Mouse (Mus musculus) embryonic facial prominence, embryonic 12.5 days (tissue): ENCODE measurements at regions not wholly inside any gene's neighbourhood (a gene's known extent, or its start where the extent isn't known, plus 50 kb on each side); places are given as distances from the start of the nearest gene placed in this dataset.

Experiments
- ATAC-seq: fragments of 200-750 bp; cut with Nextera tagmentation; 2 replicates; pipeline ENCODE4 v1.8.0; 2017; ENCODE audit not compliant: insufficient number of reproducible peaks, insufficient read depth, low FRiP score, low TSS enrichment
- H3K27ac ChIP-seq: fragments of 300-500 bp; sonication (generic); 2 replicates; pipeline ENCODE4 v1.5.1; 2016; ENCODE audit warnings: mild to moderate bottlenecking
- H3K27me3 ChIP-seq: fragments of 300-500 bp; sonication (generic); 2 replicates; pipeline ENCODE4 v1.6.1; 2016; ENCODE audit warnings: mild to moderate bottlenecking, moderate library complexity
- H3K36me3 ChIP-seq: fragments of 300-500 bp; sonication (generic); 2 replicates; pipeline ENCODE4 v1.6.1; 2016; ENCODE audit warnings: mild to moderate bottlenecking
- H3K4me1 ChIP-seq: fragments of 300-500 bp; sonication (generic); 2 replicates; pipeline ENCODE4 v1.6.1; 2016
- H3K4me2 ChIP-seq: fragments of 300-500 bp; sonication (generic); replicated peaks from 2 replicates; pipeline ENCODE4 v1.6.1; 2016; ENCODE audit warnings: mild to moderate bottlenecking, moderate library complexity
- H3K4me3 ChIP-seq: fragments of 300-500 bp; sonication (generic); 2 replicates; pipeline ENCODE4 v1.5.1; 2016; ENCODE audit warnings: mild to moderate bottlenecking
- H3K9ac ChIP-seq: fragments of 300-500 bp; sonication (generic); 2 replicates; pipeline ENCODE4 v1.6.1; 2016; ENCODE audit warnings: mild to moderate bottlenecking, moderate library complexity
- H3K9me3 ChIP-seq: fragments of 300-500 bp; sonication (generic); 2 replicates; pipeline ENCODE4 v1.6.1; 2016; ENCODE audit warnings: mild to moderate bottlenecking, moderate library complexity
- WGBS: fragments of 180-500 bp; shearing (Covaris S2); methylation state at CpG from one replicate; pipeline ENCODE4 v1.1.7; 2016; 5-methylcytosine and 5-hydroxymethylcytosine counted together

DNA sequence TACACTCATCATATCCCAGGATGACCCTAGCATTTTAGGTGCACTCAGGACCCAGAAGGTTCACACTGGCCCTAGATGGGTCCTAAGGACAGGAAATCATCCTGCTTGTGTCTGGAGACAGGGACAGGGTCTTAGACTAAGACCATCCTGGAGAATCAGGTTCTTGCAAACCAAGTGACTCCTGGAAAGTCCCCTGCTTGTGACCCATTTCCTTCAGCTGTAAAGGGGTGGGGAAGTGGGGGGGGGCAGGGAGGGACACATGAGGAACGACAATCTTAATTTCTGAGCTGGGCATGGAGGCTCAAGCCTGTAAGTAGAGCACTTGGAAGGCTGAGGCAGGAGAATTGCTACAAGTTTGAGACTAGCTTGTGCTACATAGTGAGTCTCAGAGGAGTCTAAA lies 88.2 kb upstream of the Haao start:
- Histone ChIP-seq H3K4me2 (no peak overlapping the region), H3K4me1 (peaks cover 33% of the 10 kb centered on the region), H3K9ac (no peak overlapping the region), H3K4me3 (no peak overlapping the region), H3K27me3 (no peaks in the 10 kb centered on the region), H3K27ac (no peak overlapping the region), H3K36me3 (no peaks in the 10 kb centered on the region), H3K9me3 (no peaks in the 10 kb centered on the region)
- ATAC-seq = no peak
- WGBS = 95% methylated on average over 1 of the region's 1 CpGs

DNA sequence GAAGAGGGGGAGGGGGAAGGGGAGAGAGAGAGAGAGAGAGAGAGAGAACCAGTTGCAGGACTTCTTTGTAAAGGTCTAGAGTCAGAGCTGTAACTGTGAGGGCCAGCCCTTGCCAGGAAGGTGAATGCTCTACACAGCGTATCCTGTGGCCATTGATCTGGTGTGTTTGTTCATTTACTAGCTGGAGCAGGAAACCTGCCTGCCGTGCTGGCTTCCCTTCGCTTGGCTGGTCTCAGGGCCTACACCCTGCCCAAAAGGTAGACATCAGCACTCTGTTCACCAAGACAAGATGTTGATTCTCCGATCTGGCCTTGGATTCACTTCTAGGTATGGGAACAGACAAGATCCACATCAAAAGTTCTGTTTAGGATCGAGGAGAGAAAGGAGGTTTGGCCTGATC lies 87.5 kb upstream of the Haao start:
- no peaks in the 10 kb centered on the region for H3K9me3 ChIP-seq
- H3K27me3 ChIP-seq = no peaks in the 10 kb centered on the region
- H3K4me2 ChIP-seq = no peak overlapping the region
- no peaks in the 10 kb centered on the region for H3K36me3 ChIP-seq
- 76% methylated on average over 5 of the region's 5 CpGs for WGBS
- no peak for ATAC-seq
- peaks cover 33% of the 10 kb centered on the region for H3K4me1 ChIP-seq
- H3K4me3 ChIP-seq = no peak overlapping the region
- no peak overlapping the region for H3K9ac ChIP-seq
- H3K27ac ChIP-seq = no peak overlapping the region

GRCm38 (mm10) chr17:83933743-83934142 lies 86.0 kb upstream of the Haao start:
- Histone ChIP-seq H3K27ac (peak overlapping the region; percentile 37; the same call in 1 of the 2 replicates), H3K4me2 (no peak overlapping the region), H3K27me3 (no peaks in the 10 kb centered on the region), H3K36me3 (no peaks in the 10 kb centered on the region), H3K9ac (no peak overlapping the region), H3K9me3 (no peaks in the 10 kb centered on the region), H3K4me1 (peaks cover 24% of the 10 kb centered on the region), H3K4me3 (no peak overlapping the region)
- no peak for ATAC-seq
- 44% methylated on average over 10 of the region's 10 CpGs for WGBS

- peaks cover 12% of the 10 kb centered on the region; the same call in 1 of the 2 replicates for H3K4me1 ChIP-seq
- no peak overlapping the region for H3K4me2 ChIP-seq
- WGBS = 69% methylated on average over 5 of the region's 5 CpGs
- H3K27ac ChIP-seq = no peak overlapping the region
- H3K9ac ChIP-seq = no peak overlapping the region
- no peak for ATAC-seq
- H3K4me3 ChIP-seq = no peak overlapping the region
- no peaks in the 10 kb centered on the region for H3K27me3 ChIP-seq
- H3K36me3 ChIP-seq = no peaks in the 10 kb centered on the region
- no peaks in the 10 kb centered on the region for H3K9me3 ChIP-seq
Measured at GRCm38 (mm10) chr17:83930401-83930800, 82.6 kb upstream of the Haao start.

DNA sequence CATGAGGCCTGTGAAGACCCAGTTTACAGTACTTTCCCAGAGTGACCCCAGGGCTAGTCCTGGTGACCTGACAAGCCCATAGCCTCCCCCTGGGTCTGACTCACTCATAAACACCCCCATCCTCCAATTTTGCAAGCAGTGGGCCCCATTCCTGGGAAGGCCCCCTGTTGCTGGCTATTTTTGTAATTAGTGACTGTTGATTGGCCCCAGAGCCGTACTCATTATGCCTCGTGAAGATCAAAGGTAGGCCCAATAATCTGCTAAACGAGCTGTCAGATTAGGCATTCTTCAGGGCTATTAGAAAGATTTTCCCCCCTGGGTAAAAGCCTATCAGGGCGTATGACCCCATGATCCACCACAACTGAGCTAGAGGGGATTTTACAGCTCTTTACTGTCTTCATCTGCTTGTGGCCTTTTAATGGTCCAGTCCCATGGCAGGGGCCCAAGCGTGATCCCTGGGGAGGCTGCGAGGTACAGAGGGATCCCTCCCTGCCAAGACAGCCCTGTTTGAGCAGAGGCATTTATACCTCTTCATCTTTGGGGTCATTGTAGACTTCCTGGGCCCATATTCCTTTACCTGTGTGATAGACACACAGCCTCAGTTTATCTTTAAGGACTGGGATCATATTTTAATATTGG lies 80.1 kb upstream of the Haao start:
- Histone ChIP-seq H3K27me3 (no peaks in the 10 kb centered on the region), H3K9ac (no peak overlapping the region), H3K4me2 (no peak overlapping the region), H3K4me3 (no peak overlapping the region), H3K9me3 (no peaks in the 10 kb centered on the region), H3K27ac (no peak overlapping the region), H3K4me1 (peaks cover 16% of the 10 kb centered on the region; the same call in 1 of the 2 replicates), H3K36me3 (no peaks in the 10 kb centered on the region)
- ATAC-seq = no peak
- WGBS = 40% methylated on average over 6 of the region's 6 CpGs

DNA sequence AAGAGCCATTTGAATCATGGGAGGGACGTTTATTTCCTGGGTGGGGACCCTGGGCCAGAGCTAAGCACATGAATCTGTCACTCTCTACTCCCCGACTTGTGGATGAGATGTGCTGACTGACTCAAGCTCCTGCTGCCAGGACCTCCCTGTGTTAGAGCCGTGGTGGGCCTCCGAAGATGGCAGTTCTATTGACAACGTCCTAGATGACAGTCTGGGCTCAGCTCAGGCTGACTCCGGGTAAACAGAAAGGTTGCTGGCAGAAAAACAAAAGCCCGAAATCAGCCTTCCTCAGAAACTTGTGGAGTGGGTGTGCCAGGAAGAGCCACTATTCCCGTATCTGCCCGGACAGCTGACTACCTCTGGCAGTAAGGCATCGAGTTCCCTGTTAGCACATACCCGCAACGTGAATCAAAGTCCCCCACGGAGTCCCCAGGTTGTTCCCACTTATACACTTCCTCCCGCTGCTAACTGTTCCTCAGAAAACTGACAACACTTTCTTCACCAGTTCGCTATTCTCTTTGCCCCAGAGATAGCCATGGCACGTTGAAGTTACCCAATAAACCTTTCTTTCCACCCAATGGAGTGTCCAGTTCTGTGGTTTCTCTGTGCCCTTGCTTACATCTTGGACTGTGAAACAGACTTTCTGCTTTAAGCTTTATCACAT lies 76.6 kb upstream of the Haao start:
- H3K27ac ChIP-seq = no peak overlapping the region
- H3K4me1 ChIP-seq = peaks cover 34% of the 10 kb centered on the region
- H3K4me2 ChIP-seq = no peak overlapping the region
- H3K9ac ChIP-seq = no peak overlapping the region
- no peaks in the 10 kb centered on the region for H3K36me3 ChIP-seq
- ATAC-seq = no peak
- no peaks in the 10 kb centered on the region for H3K9me3 ChIP-seq
- 68% methylated on average over 16 of the region's 16 CpGs for WGBS
- no peak overlapping the region for H3K4me3 ChIP-seq
- H3K27me3 ChIP-seq = no peaks in the 10 kb centered on the region

DNA sequence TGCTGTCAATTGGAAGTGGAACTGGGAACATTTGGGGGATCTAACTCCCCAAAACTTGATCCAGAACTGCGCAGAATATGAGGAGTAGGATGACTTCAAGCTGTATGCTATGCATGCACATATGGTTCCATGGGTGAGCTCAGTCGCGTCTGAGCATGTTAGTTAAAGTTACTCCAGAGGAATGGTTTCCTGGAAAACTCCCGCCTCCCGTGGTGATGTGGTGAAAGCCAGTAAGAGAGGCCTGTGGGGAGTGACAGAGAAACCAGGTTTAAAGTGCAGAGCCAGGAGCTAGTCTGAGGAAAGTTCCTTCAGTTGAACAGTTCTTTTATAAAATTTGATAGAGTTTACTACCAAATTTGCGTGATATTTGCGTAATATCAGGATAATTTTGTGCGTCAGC lies 73.1 kb upstream of the Haao start:
- no peak for ATAC-seq
- Histone ChIP-seq H3K9me3 (no peaks in the 10 kb centered on the region), H3K4me2 (no peak overlapping the region), H3K9ac (no peak overlapping the region), H3K27me3 (no peaks in the 10 kb centered on the region), H3K27ac (peak overlapping the region; percentile 42; the same call in 1 of the 2 replicates), H3K4me1 (peaks cover 52% of the 10 kb centered on the region), H3K36me3 (no peaks in the 10 kb centered on the region), H3K4me3 (no peak overlapping the region)
- 44% methylated on average over 8 of the region's 8 CpGs for WGBS

GRCm38 (mm10) chr17:83920225-83920624 lies 72.5 kb upstream of the Haao start:
- 28% methylated on average over 4 of the region's 4 CpGs for WGBS
- Histone ChIP-seq H3K4me1 (peaks cover 59% of the 10 kb centered on the region), H3K27ac (peak overlapping the region; percentile 42; the same call in 1 of the 2 replicates)

DNA sequence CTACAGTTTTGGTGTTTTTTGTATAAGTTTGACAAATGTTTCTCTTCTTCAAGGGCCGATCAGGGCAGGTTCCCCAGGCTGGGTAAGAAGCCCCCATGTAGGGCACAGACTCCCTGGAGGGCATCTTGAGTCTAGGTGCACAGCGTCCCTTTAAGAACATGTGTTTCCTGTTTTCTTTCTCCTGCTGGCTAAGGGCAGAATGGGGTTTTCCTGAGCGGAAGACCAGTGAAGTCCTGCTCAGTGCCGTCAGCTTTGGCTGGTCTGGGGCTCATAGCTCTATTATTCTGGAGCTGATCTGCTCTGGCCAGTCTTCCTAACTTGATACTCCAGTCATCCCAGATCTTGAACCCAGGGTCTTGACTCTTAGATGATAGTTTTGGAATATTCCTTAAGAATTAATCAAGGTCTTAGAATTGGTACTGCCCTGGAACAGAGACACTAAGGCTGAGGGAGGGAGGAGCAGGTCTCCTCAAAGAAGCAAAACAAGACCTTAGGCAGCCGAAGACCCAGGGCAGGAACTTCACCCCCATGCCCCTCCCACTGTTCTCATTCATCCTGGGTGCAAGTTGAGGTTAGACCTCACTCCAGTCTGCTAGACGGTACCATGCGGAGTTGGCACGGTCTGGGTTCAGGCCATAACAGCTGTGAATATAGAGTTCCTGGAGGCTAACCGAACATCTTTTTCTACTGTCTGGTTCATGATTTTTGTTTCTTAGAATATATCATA lies 70.8 kb upstream of the Haao start:
- Histone ChIP-seq H3K4me1 (peaks cover 64% of the 10 kb centered on the region), H3K36me3 (no peaks in the 10 kb centered on the region), H3K27ac (peak overlapping the region; percentile 88; the same call in 1 of the 2 replicates), H3K9me3 (no peaks in the 10 kb centered on the region), H3K4me2 (no peak overlapping the region), H3K9ac (no peak overlapping the region), H3K27me3 (no peaks in the 10 kb centered on the region), H3K4me3 (no peak overlapping the region)
- WGBS = 47% methylated on average over 9 of the region's 9 CpGs
- no peak for ATAC-seq

More at GRCm38 (mm10) chr17:83920225-83920624, 72.5 kb upstream of the Haao start:
- Histone ChIP-seq H3K27me3 (no peaks in the 10 kb centered on the region), H3K9me3 (no peaks in the 10 kb centered on the region), H3K36me3 (no peaks in the 10 kb centered on the region), H3K4me3 (no peak overlapping the region), H3K4me2 (no peak overlapping the region), H3K9ac (no peak overlapping the region)
- no peak for ATAC-seq

DNA sequence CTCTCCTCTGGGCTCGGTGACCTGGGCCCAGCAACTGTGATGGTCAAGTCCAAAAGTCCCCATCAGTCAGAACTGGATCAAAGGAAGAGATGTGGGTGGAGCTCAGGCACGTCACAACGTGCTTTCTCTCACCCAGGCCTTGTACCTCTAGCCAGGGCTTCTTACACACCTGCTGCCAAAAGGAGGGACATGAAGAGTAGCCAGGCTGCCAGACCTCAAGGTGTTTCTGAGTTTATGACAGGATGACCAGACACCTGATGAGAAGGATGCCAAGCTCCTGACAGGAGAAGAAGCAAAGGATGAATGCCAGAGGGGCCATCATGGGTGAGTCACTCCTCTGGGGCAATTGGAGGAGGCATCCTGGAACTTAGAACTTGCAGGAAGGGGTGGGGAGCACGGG lies 70.0 kb upstream of the Haao start:
- H3K27me3 ChIP-seq = no peaks in the 10 kb centered on the region
- H3K36me3 ChIP-seq = no peaks in the 10 kb centered on the region
- no peaks in the 10 kb centered on the region for H3K9me3 ChIP-seq
- ATAC-seq = no peak
- peak overlapping the region; percentile 88 for H3K27ac ChIP-seq
- H3K4me2 ChIP-seq = no peak overlapping the region
- no peak overlapping the region for H3K9ac ChIP-seq
- H3K4me1 ChIP-seq = peaks cover 70% of the 10 kb centered on the region
- no peak overlapping the region for H3K4me3 ChIP-seq
- 72% methylated on average over 4 of the region's 4 CpGs for WGBS

- Histone ChIP-seq H3K4me2 (no peak overlapping the region), H3K4me1 (peaks cover 70% of the 10 kb centered on the region), H3K36me3 (no peaks in the 10 kb centered on the region), H3K9me3 (no peaks in the 10 kb centered on the region), H3K9ac (no peak overlapping the region), H3K4me3 (no peak overlapping the region), H3K27me3 (no peaks in the 10 kb centered on the region), H3K27ac (peak overlapping the region; percentile 88)
- peak; percentile 29; the same call in 1 of the 2 replicates for ATAC-seq
- WGBS = 20% methylated on average over 10 of the region's 10 CpGs
Measured at GRCm38 (mm10) chr17:83916684-83917166, 69.0 kb upstream of the Haao start.

DNA sequence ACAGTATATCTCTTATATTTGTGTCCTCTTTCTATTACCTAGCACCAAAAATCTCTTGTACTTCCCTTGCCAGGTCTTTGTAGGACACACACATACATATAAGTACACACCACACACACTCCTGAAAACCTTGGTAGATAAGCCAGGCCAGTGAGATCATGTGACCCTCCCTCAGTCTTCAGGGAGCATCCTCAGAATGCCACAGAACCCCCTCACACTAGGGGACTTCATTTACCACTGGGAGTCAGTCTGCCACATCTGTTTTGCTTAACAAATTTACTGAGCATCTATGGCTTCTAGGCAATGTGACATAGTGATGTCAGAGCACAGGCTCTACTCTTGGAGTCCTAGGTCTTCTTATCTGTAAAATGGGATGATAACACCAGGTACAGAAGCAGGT lies 67.3 kb upstream of the Haao start:
- H3K27me3 ChIP-seq = no peaks in the 10 kb centered on the region
- H3K9ac ChIP-seq = no peak overlapping the region
- no peak for ATAC-seq
- H3K4me1 ChIP-seq = peaks cover 54% of the 10 kb centered on the region
- no peaks in the 10 kb centered on the region for H3K9me3 ChIP-seq
- no peaks in the 10 kb centered on the region for H3K36me3 ChIP-seq
- peak overlapping the region; percentile 94 for H3K27ac ChIP-seq
- H3K4me2 ChIP-seq = no peak overlapping the region
- H3K4me3 ChIP-seq = no peak overlapping the region
